Comparison of ENCODE assay signal across 8 mouse cellular contexts in the genomic region with DNA sequence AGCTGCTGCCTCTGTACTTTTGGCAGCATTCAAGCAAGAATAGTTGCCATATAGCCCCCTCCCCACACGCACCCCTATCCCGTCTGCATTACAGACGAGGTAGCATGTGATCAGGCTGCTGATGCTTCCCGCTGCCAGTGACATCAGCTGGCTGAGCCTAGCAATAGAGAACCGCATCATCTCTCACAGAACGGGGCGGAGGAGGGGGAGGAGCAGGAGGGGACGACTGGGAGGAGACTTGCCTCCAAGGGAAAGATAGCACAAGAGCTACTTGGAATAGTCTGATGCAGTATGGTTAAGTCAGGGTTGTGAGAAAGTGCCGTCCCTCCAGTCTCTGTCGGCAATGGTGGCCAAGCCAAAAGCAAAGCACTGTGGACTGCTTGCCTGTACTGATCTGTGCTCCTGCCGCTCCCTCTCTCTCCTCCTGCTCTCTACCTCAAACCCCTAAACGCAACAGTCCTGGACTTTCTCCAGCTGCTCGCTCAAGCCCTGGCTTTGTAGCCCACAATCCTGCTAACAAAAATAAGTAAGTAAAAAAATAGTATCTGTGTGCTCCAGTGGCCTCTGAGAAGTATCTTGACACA. TPM values are rescaled to one million over a fixed set of nuclear protein-coding genes. Genes with fewer than 3 reads are reported as not detected.
DNase-seq lines count a peak whose midpoint lies in the region; ATAC-seq and TF ChIP-seq lines count a peak whose summit lies in the region.

No protein-coding gene starts in this region.

- no peaks in the 10 kb centered on the region for H3K36me3 ChIP-seq in heart, embryonic 14.5 days (ENCODE audit: control insufficient read depth, insufficient read depth, low read length)
- no peaks in the 10 kb centered on the region for H3K36me3 ChIP-seq in midbrain, embryonic 10.5 days
- H3K36me3 ChIP-seq in stomach, embryonic 15.5 days = no peaks in the 10 kb centered on the region

- no peak for TF ChIP-seq POLR2A in brain, embryonic 14.5 days (IDR thresholded peaks at IDR 0.05; ENCODE audit: borderline replicate concordance, extremely low read depth, insufficient read depth, insufficient read length, poor library complexity, severe bottlenecking)

- DNase-seq in MN1 (ENCODE audit: low spot score) = peak; percentile 77
- DNase-seq in brain, embryonic 14.5 days (ENCODE audit: low read depth) = peak; percentile 92
- DNase-seq in fibroblast of lung, adult 2 months (ENCODE audit: low read depth) = peak; percentile 53
- peak; percentile 80 to 82 for DNase-seq in layer of hippocampus, postnatal 36 days
- peak; percentile 59 for DNase-seq in midbrain, embryonic 10.5 days (ENCODE audit: low spot score)

- H3K27ac ChIP-seq in heart, embryonic 14.5 days (replicated peaks in 1 of 2; ENCODE audit: control insufficient read depth in 1 of 2, insufficient read depth in 1 of 2, low read depth in 2 of 2, low read length in 2 of 2) = no peak overlapping the region
- H3K27ac ChIP-seq in midbrain, embryonic 10.5 days (replicated peaks) = peak overlapping the region; percentile 42
- H3K27ac ChIP-seq in stomach, embryonic 15.5 days = no peak overlapping the region

- no peak for ATAC-seq in heart, embryonic 14.5 days (ENCODE audit: insufficient number of reproducible peaks, insufficient read depth, low FRiP score, low read depth)
- no peak; the same call in 1 of the 2 replicates for ATAC-seq in stomach, embryonic 15.5 days (ENCODE audit: insufficient read depth, low FRiP score, low read depth)
- no peak for ATAC-seq in inflammation-experienced regulatory T-cells, adult 6 months

- H3K9me3 ChIP-seq in heart, embryonic 14.5 days (ENCODE audit: control insufficient read depth, low read length) = no peaks in the 10 kb centered on the region
- no peaks in the 10 kb centered on the region for H3K9me3 ChIP-seq in midbrain, embryonic 10.5 days (replicated peaks)
- no peaks in the 10 kb centered on the region for H3K9me3 ChIP-seq in stomach, embryonic 15.5 days

- peak overlapping the region in 1 of 2 experiments; percentile 13; a peak in 2 of 4 replicates for H3K4me3 ChIP-seq in heart, embryonic 14.5 days (ENCODE audit: control insufficient read depth in 1 of 2, insufficient read depth in 1 of 2, low read depth in 1 of 2, low read length in 2 of 2)
- H3K4me3 ChIP-seq in midbrain, embryonic 10.5 days = peak overlapping the region; percentile 42
- H3K4me3 ChIP-seq in stomach, embryonic 15.5 days (replicated peaks) = no peak overlapping the region

- H3K4me2 ChIP-seq in heart, embryonic 14.5 days (ENCODE audit: low read length) = peak overlapping the region; percentile 60
- peak overlapping the region; percentile 37 for H3K4me2 ChIP-seq in stomach, embryonic 15.5 days

- peaks cover 0 to 5% of the 10 kb centered on the region in 2 experiments; a peak in 2 of 4 replicates for H3K4me1 ChIP-seq in heart, embryonic 14.5 days (ENCODE audit: control insufficient read depth in 2 of 2, insufficient read depth in 2 of 2, low read length in 2 of 2)
- peaks cover 12% of the 10 kb centered on the region for H3K4me1 ChIP-seq in midbrain, embryonic 10.5 days
- peaks cover 6% of the 10 kb centered on the region; the same call in 1 of the 2 replicates for H3K4me1 ChIP-seq in stomach, embryonic 15.5 days

- H3K9ac ChIP-seq in heart, embryonic 14.5 days (ENCODE audit: low read length) = peak overlapping the region; percentile 45; the same call in 1 of the 2 replicates
- H3K9ac ChIP-seq in stomach, embryonic 15.5 days = no peak overlapping the region

- TF ChIP-seq CTCF in brain, embryonic 14.5 days (IDR thresholded peaks at IDR 0.05; ENCODE audit: borderline replicate concordance, extremely low read depth, insufficient read depth, insufficient read length) = no peak

- H3K27me3 ChIP-seq in heart, embryonic 14.5 days (ENCODE audit: control insufficient read depth, insufficient read depth, low read length) = peaks cover 19% of the 10 kb centered on the region
- peaks cover 23% of the 10 kb centered on the region; the same call in 1 of the 2 replicates for H3K27me3 ChIP-seq in midbrain, embryonic 10.5 days (ENCODE audit: low read depth, poor library complexity, severe bottlenecking)
- H3K27me3 ChIP-seq in stomach, embryonic 15.5 days (replicated peaks) = 0 out of 2 replicates have a peak, but pooled peaks cover 6% of the 10 kb centered on the region

- WGBS in heart, embryonic 14.5 days = 6% methylated on average over 13 of the region's 13 CpGs
- 7% methylated on average over 13 of the region's 13 CpGs for WGBS in midbrain, embryonic 10.5 days
- WGBS in stomach, embryonic 15.5 days = 6% methylated on average over 13 of the region's 13 CpGs

RNA-seq across cellular contexts. Expression of a gene that starts 27.4 kb away (rescaled TPM):
- polyA plus RNA-seq in brain, embryonic 14.5 days (2012; rRNA removed) = 1,437 and 1,564 TPM in 2 replicates
- 964 and 1,032 TPM in 2 replicates for polyA plus RNA-seq in heart, embryonic 14.5 days (2014; fragmentation: Nextera tagmentation; extraction: Ambion mirVana)
- total RNA-seq in layer of hippocampus, postnatal 36 days (2021) = 100 to 1,000 TPM; 546 to 562 TPM
- polyA plus RNA-seq in midbrain, embryonic 10.5 days (2016; fragmentation: Nextera tagmentation; extraction: Ambion mirVana) = 1,006 and 1,155 TPM in 2 replicates
- polyA plus RNA-seq in stomach, embryonic 15.5 days (2015; fragmentation: Nextera tagmentation; extraction: Ambion mirVana) = 1,116 and 1,252 TPM in 2 replicates
- polyA plus RNA-seq in inflammation-experienced regulatory T-cells, adult 6 months (2017; shearing (Covaris generic)) = 1,000 to 10,000 TPM in 2 of 3 experiments, 100 to 1,000 TPM in 1; 985 to 1,426 (median 1,383) TPM
